Mouse (Mus musculus) erythroblast, embryonic 14.5 days (primary cell): ENCODE measurements around the gene Mrpl16. TPM values are rescaled to one million over a fixed set of nuclear protein-coding genes. Genes with fewer than 3 reads are reported as not detected.
A peak's percentile ranks its signal among the peaks of the same experiment; 100 is the strongest.

Experiments used
- H3K27me3 ChIP-seq: 2 replicates; pipeline ENCODE4 v1.6.1; 2012; ENCODE audit warnings: inconsistent platforms; ENCODE audit not compliant: control insufficient read depth
- H3K36me3 ChIP-seq: 2 replicates; pipeline ENCODE4 v1.6.1; 2012; ENCODE audit warnings: mild to moderate bottlenecking, inconsistent platforms; ENCODE audit not compliant: control insufficient read depth
- H3K4me1 ChIP-seq: 2 replicates; pipeline ENCODE4 v1.6.1; 2012; ENCODE audit warnings: inconsistent platforms; ENCODE audit not compliant: control insufficient read depth
- H3K4me3 ChIP-seq: replicated peaks from 2 replicates; pipeline ENCODE3; 2012; ENCODE audit warnings: moderate library complexity, mild to moderate bottlenecking, inconsistent platforms
- H3K9me3 ChIP-seq: 2 replicates; pipeline ENCODE4 v1.6.1; 2012; ENCODE audit warnings: low read length, inconsistent platforms, mixed read lengths; ENCODE audit not compliant: control insufficient read depth
- GATA1 ChIP-seq: IDR thresholded peaks from 2 replicates; pipeline ENCODE4 v1.6.1; 2012; ENCODE audit warnings: low read length, inconsistent platforms, mixed read lengths
- TAL1 ChIP-seq: IDR thresholded peaks from 3 replicates; pipeline ENCODE4 v1.6.1; 2012; ENCODE audit warnings: low read length, inconsistent platforms, mixed read lengths
- polyA plus RNA-seq: library from polyadenylated mRNA; stranded (reverse); fragments of >175 nt; gene quantifications from 2 replicates; pipeline ENCODE4 v1.2.3, GENCODE M21; 2012

The Mrpl16 gene
- polyA plus RNA-seq, 1 experiment: 1.5 TPM

- no peak overlapping the region for H3K4me3 ChIP-seq
- TF ChIP-seq TAL1: no peak
- TF ChIP-seq GATA1: no peak
These were observed 42.9 kb downstream of the Mrpl16 start for GRCm38 (mm10) chr19:11813136-11813535.

GRCm38 (mm10) chr19:11813649-11814048 lies 43.5 kb downstream of the Mrpl16 start:
- H3K36me3 ChIP-seq: no peaks in the 10 kb centered on the region
- H3K9me3 ChIP-seq: no peaks in the 10 kb centered on the region
- TF ChIP-seq TAL1 (no peak), GATA1 (no peak)
- no peaks in the 10 kb centered on the region; the same call in 1 of the 2 replicates for H3K4me1 ChIP-seq
- H3K4me3 ChIP-seq: no peak overlapping the region
- peaks cover 38% of the 10 kb centered on the region for H3K27me3 ChIP-seq

More at GRCm38 (mm10) chr19:11813136-11813535, 42.9 kb downstream of the Mrpl16 start:
- Histone ChIP-seq H3K9me3 (no peaks in the 10 kb centered on the region), H3K4me1 (no peaks in the 10 kb centered on the region), H3K36me3 (no peaks in the 10 kb centered on the region), H3K27me3 (peaks cover 33% of the 10 kb centered on the region)

GRCm38 (mm10) chr19:11814742-11815333 lies 44.6 kb downstream of the Mrpl16 start:
- H3K36me3 ChIP-seq: no peaks in the 10 kb centered on the region
- H3K4me3 ChIP-seq: no peak overlapping the region
- H3K9me3 ChIP-seq: no peaks in the 10 kb centered on the region
- H3K4me1 ChIP-seq: no peaks in the 10 kb centered on the region; the same call in 1 of the 2 replicates
- H3K27me3 ChIP-seq: peaks cover 50% of the 10 kb centered on the region
- no peak for TF ChIP-seq TAL1
- TF ChIP-seq GATA1: no peak

- no peaks in the 10 kb centered on the region; the same call in 1 of the 2 replicates for H3K4me1 ChIP-seq
These were observed 46.5 kb downstream of the Mrpl16 start for GRCm38 (mm10) chr19:11816706-11817105.

GRCm38 (mm10) chr19:11817586-11817985 lies 47.4 kb downstream of the Mrpl16 start:
- H3K4me1 ChIP-seq: no peaks in the 10 kb centered on the region; the same call in 1 of the 2 replicates
- peaks cover 60% of the 10 kb centered on the region for H3K27me3 ChIP-seq
- TF ChIP-seq GATA1 (no peak), TAL1 (no peak)
- no peak overlapping the region for H3K4me3 ChIP-seq
- H3K36me3 ChIP-seq: no peaks in the 10 kb centered on the region
- no peaks in the 10 kb centered on the region for H3K9me3 ChIP-seq

More at GRCm38 (mm10) chr19:11816706-11817105, 46.5 kb downstream of the Mrpl16 start:
- Histone ChIP-seq H3K9me3 (no peaks in the 10 kb centered on the region), H3K36me3 (no peaks in the 10 kb centered on the region), H3K4me3 (no peak overlapping the region), H3K27me3 (peaks cover 60% of the 10 kb centered on the region)
- TF ChIP-seq GATA1 (no peak), TAL1 (no peak)

GRCm38 (mm10) chr19:11818199-11819142 lies 48.3 kb downstream of the Mrpl16 start:
- TF ChIP-seq GATA1: no peak
- TF ChIP-seq TAL1: no peak
- Histone ChIP-seq H3K4me3 (peak overlapping the region; percentile 33), H3K4me1 (no peaks in the 10 kb centered on the region; the same call in 1 of the 2 replicates), H3K27me3 (peaks cover 60% of the 10 kb centered on the region), H3K36me3 (no peaks in the 10 kb centered on the region), H3K9me3 (no peaks in the 10 kb centered on the region)

- TF ChIP-seq GATA1: no peak
- no peak for TF ChIP-seq TAL1
- Histone ChIP-seq H3K4me1 (no peaks in the 10 kb centered on the region; the same call in 1 of the 2 replicates), H3K36me3 (no peaks in the 10 kb centered on the region), H3K27me3 (peaks cover 60% of the 10 kb centered on the region), H3K4me3 (peak within 1 kb of the TSS; percentile 33), H3K9me3 (no peaks in the 10 kb centered on the region)
These were observed 49.0 kb downstream of the Mrpl16 start, which contains the start of gene Stx3 for GRCm38 (mm10) chr19:11819143-11819700. TSS of gene Stx3 (minus strand) at chr19:11819403.

GRCm38 (mm10) chr19:11819800-11820199 lies 49.6 kb downstream of the Mrpl16 start:
- no peaks in the 10 kb centered on the region; the same call in 1 of the 2 replicates for H3K4me1 ChIP-seq
- TF ChIP-seq GATA1 (no peak), TAL1 (no peak)
- H3K36me3 ChIP-seq: no peaks in the 10 kb centered on the region
- H3K4me3 ChIP-seq: no peak overlapping the region
- no peaks in the 10 kb centered on the region for H3K9me3 ChIP-seq
- peaks cover 58% of the 10 kb centered on the region for H3K27me3 ChIP-seq

GRCm38 (mm10) chr19:11820211-11820610 lies 50.0 kb downstream of the Mrpl16 start:
- no peaks in the 10 kb centered on the region for H3K36me3 ChIP-seq
- no peak overlapping the region for H3K4me3 ChIP-seq
- H3K4me1 ChIP-seq: no peaks in the 10 kb centered on the region; the same call in 1 of the 2 replicates
- no peaks in the 10 kb centered on the region for H3K9me3 ChIP-seq
- no peak for TF ChIP-seq TAL1
- no peak for TF ChIP-seq GATA1
- H3K27me3 ChIP-seq: peaks cover 54% of the 10 kb centered on the region
